Mouse (Mus musculus) erythroblast, embryonic 14.5 days (primary cell): ENCODE results near the gene Kcnk15.

ENCODE experiments used
- GATA1 ChIP-seq: IDR thresholded peaks from 2 replicates; pipeline ENCODE4 v1.6.1; 2012; ENCODE audit warnings: low read length, inconsistent platforms, mixed read lengths
- TAL1 ChIP-seq: IDR thresholded peaks from 3 replicates; pipeline ENCODE4 v1.6.1; 2012; ENCODE audit warnings: low read length, inconsistent platforms, mixed read lengths

DNA sequence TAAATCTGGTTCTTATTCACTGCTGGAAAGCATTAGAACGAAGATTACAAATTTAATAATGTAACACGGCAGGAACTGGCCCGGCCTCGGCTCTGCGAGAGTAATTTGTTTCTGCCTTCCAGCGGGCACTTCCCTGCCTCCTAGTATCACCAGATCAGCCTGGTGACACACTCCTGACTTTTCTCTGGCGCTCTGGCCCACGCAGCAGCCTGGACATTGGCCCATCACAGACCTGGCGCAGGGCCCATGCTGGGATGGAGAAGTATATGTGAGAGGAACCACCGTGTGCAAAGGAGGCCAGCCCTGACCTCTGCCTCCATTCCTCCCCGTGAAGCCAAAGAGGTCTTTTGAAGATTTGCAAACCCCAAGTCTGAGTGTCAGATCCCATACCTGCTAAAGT, 50.0 kb downstream of the Kcnk15 start:
- TF ChIP-seq GATA1: no peak
- no peak for TF ChIP-seq TAL1
